Mouse (Mus musculus) urinary bladder, postnatal 10 days (tissue): Measurements from ENCODE around the gene Zfp444.

Experiments used
- DNase-seq: peaks from one replicate; pipeline ENCODE4 v3.0.0; 2022; ENCODE audit warnings: low spot score

The Zfp444 gene

GRCm38 (mm10) chr7:6172006-6172649, at the start of gene Zfp444:
TSS of gene Zfp444 (plus strand) at chr7:6172226.
- DNase-seq: peak; percentile 87

- DNase-seq: peak; percentile 25
Observed at GRCm38 (mm10) chr7:6126690-6127448, 45.2 kb upstream of the Zfp444 start.

- DNase-seq: no peak
Observed at GRCm38 (mm10) chr7:6130346-6130745, 41.7 kb upstream of the Zfp444 start.

GRCm38 (mm10) chr7:6132646-6133045, 39.4 kb upstream of the Zfp444 start:
- no peak for DNase-seq

GRCm38 (mm10) chr7:6136497-6136896, 35.5 kb upstream of the Zfp444 start:
- DNase-seq: no peak

- no peak for DNase-seq
Observed at GRCm38 (mm10) chr7:6139295-6139694, 32.7 kb upstream of the Zfp444 start.

- DNase-seq: no peak
Observed at GRCm38 (mm10) chr7:6143991-6144531, 28.0 kb upstream of the Zfp444 start.

GRCm38 (mm10) chr7:6145423-6146188, 26.4 kb upstream of the Zfp444 start:
- no peak for DNase-seq

- no peak for DNase-seq
Observed at GRCm38 (mm10) chr7:6146194-6146981, 25.6 kb upstream of the Zfp444 start.

- DNase-seq: no peak
Observed at GRCm38 (mm10) chr7:6146982-6147325, 25.1 kb upstream of the Zfp444 start.

GRCm38 (mm10) chr7:6147688-6148087, 24.3 kb upstream of the Zfp444 start:
- DNase-seq: no peak

GRCm38 (mm10) chr7:6151266-6151665, 20.8 kb upstream of the Zfp444 start:
- no peak for DNase-seq

- DNase-seq: no peak
Observed at GRCm38 (mm10) chr7:6152036-6152435, 20.0 kb upstream of the Zfp444 start.

GRCm38 (mm10) chr7:6153131-6153530, 18.9 kb upstream of the Zfp444 start:
- DNase-seq: no peak

GRCm38 (mm10) chr7:6154164-6154563, 17.9 kb upstream of the Zfp444 start:
- no peak for DNase-seq

- DNase-seq: peak; percentile 35
Observed at GRCm38 (mm10) chr7:6155031-6155872, 16.8 kb upstream of the Zfp444 start.

- DNase-seq: peak; percentile 83
Observed at GRCm38 (mm10) chr7:6155901-6156411, 16.1 kb upstream of the Zfp444 start, which contains the start of gene Zfp787. TSS of gene Zfp787 (minus strand) at chr7:6155997.

GRCm38 (mm10) chr7:6156901-6157472, 15.0 kb upstream of the Zfp444 start:
- DNase-seq: no peak

GRCm38 (mm10) chr7:6157479-6157878, 14.5 kb upstream of the Zfp444 start:
- no peak for DNase-seq

GRCm38 (mm10) chr7:6159604-6160003, 12.4 kb upstream of the Zfp444 start:
- DNase-seq: no peak
